Mouse (Mus musculus) lung, adult 2 months (tissue): Measurements from ENCODE around the gene Ppp6r1.

ENCODE experiments used
- CTCF ChIP-seq: fragments of 200-500 bp; IDR thresholded peaks from 2 replicates; pipeline ENCODE4 v1.5.1; 2011; ENCODE audit warnings: mild to moderate bottlenecking, low read length, control low read depth; ENCODE audit not compliant: insufficient read depth
- POLR2A ChIP-seq: fragments of 200-500 bp; IDR thresholded peaks from 2 replicates; pipeline ENCODE4 v1.6.1; 2011; ENCODE audit warnings: low read depth, mild to moderate bottlenecking, control low read depth, low read length, borderline replicate concordance; ENCODE audit errors: extremely low read depth

GRCm38 (mm10) chr7:4611511-4611910, 47.3 kb downstream of the Ppp6r1 start:
- TF ChIP-seq CTCF (no peak), POLR2A (no peak)
